In genomic region chr7:100958426-100958825, GRCm38 (mm10) we compare ENCODE assay signal across 10 mouse cellular contexts. TPM values are rescaled to one million over a fixed set of nuclear protein-coding genes. Genes with fewer than 3 reads are reported as not detected.
DNase-seq lines count a peak whose midpoint lies in the region; ATAC-seq and TF ChIP-seq lines count a peak whose summit lies in the region.
"Had no signal": no experiment of that assay in that cellular context is flagged by ENCODE, and none has a peak within 500 bp of the region (broad histone marks: within the 10 kb centered on the region; RNA-seq: fewer than 3 reads in every experiment).

No protein-coding gene starts in this region.

- no peak for ATAC-seq in liver, postnatal 0 days

- TF ChIP-seq EP300 in CH12.LX (IDR thresholded peaks at IDR 0.05; ENCODE audit: low read length) (no peak), MEL (IDR thresholded peaks at IDR 0.05; ENCODE audit: low read depth in 1 of 2, low read length in 2 of 2) (no peak)
- TF ChIP-seq EP300 in liver, postnatal 0 days (IDR thresholded peaks at IDR 0.05; ENCODE audit: low read depth): no peak

- H3K4me1 ChIP-seq in CH12.LX (ENCODE audit: control insufficient read depth in 1 of 2, insufficient read depth in 2 of 2): peaks cover 4 to 17% of the 10 kb centered on the region in 2 experiments; a peak in 3 of 4 replicates
- no peaks in the 10 kb centered on the region for H3K4me1 ChIP-seq in MEL (ENCODE audit: control insufficient read depth in 1 of 2, insufficient read depth in 2 of 2, low read length in 2 of 2)
- H3K4me1 ChIP-seq in liver, postnatal 0 days (ENCODE audit: insufficient read depth): peaks cover 5% of the 10 kb centered on the region
- H3K4me1 ChIP-seq in cerebellum, adult 2 months (ENCODE audit: control insufficient read depth, insufficient read depth, low read length): no peaks in the 10 kb centered on the region
- H3K4me1 ChIP-seq: limb, embryonic 15.5 days had no signal

- 89% methylated on average over 2 of the region's 2 CpGs for WGBS in liver, postnatal 0 days (ENCODE audit: insufficient replicate concordance)
- 93% methylated on average over 2 of the region's 2 CpGs for WGBS in cerebellum, adult 2 months

- intact Hi-C loops in left cerebral cortex, adult 2 months (cut with DNase I): no loop called here

- TF ChIP-seq POLR2A in CH12.LX (IDR thresholded peaks at IDR 0.05; ENCODE audit: low read depth, low read length) (no peak), MEL (IDR thresholded peaks at IDR 0.05; ENCODE audit: control insufficient read depth in 1 of 2, insufficient read depth in 1 of 2, low read depth in 1 of 2, low read length in 2 of 2, poor library complexity in 1 of 2) (no peak)
- TF ChIP-seq POLR2A in cerebellum, adult 2 months (IDR thresholded peaks at IDR 0.05; ENCODE audit: borderline replicate concordance, insufficient read depth, low read length): no peak

- H3K4me3 ChIP-seq in left cerebral cortex, adult 2 months: no peak overlapping the region
- H3K4me3 ChIP-seq in CH12.LX (replicated peaks in 1 of 3; ENCODE audit: low read depth in 2 of 3, low read length in 2 of 3, poor library complexity in 1 of 3): no peak overlapping the region
- H3K4me3 ChIP-seq in MEL (ENCODE audit: control insufficient read depth in 1 of 2, insufficient read depth in 1 of 2, low read depth in 2 of 2, low read length in 2 of 2): no peak overlapping the region
- no peak overlapping the region for H3K4me3 ChIP-seq in liver, postnatal 0 days (ENCODE audit: low read depth, low read length)
- no peak overlapping the region for H3K4me3 ChIP-seq in cerebellum, adult 2 months (replicated peaks; ENCODE audit: insufficient read depth, low read depth, low read length)
- H3K4me3 ChIP-seq: limb, embryonic 15.5 days had no signal

- dilution Hi-C loops in CH12.LX (cut with MboI; ENCODE audit: extremely low pct_ligation_motif_present, extremely low pct_unique_long_range_greater_than_20kb, low sequenced_read_pairs): no loop called here

- no peak overlapping the region for H3K4me2 ChIP-seq in CH12.LX (ENCODE audit: insufficient read depth, low read depth, poor library complexity, severe bottlenecking)
- no peak overlapping the region for H3K4me2 ChIP-seq in liver, postnatal 0 days (ENCODE audit: low read depth, low read length)
- H3K4me2 ChIP-seq: heart, embryonic 11.5 days; limb, embryonic 15.5 days had no signal

- no peaks in the 10 kb centered on the region for H3K27me3 ChIP-seq in CH12.LX (replicated peaks)
- no peaks in the 10 kb centered on the region for H3K27me3 ChIP-seq in MEL (ENCODE audit: control insufficient read depth in 1 of 2, insufficient read depth in 2 of 2, low read length in 2 of 2)
- H3K27me3 ChIP-seq in liver, postnatal 0 days (ENCODE audit: insufficient read depth, low read length): no peaks in the 10 kb centered on the region
- H3K27me3 ChIP-seq in cerebellum, adult 2 months (ENCODE audit: control insufficient read depth, insufficient read depth, low read length): no peaks in the 10 kb centered on the region
- H3K27me3 ChIP-seq: limb, embryonic 15.5 days had no signal

- TF ChIP-seq CTCF in left cerebral cortex, adult 2 months (IDR thresholded peaks at IDR 0.05): peak; percentile 24
- TF ChIP-seq CTCF in CH12.LX (conservative IDR thresholded peaks at IDR 0.05 in 1 of 2, IDR thresholded peaks at IDR 0.05 in 1 of 2; ENCODE audit: low read depth in 2 of 2, low read length in 2 of 2) (peak; percentile 36 to 64; a peak in 3 of 4 replicates), MEL (IDR thresholded peaks at IDR 0.05 in 2 of 3, conservative IDR thresholded peaks at IDR 0.05 in 1 of 3; ENCODE audit: control insufficient read depth in 1 of 3, insufficient read depth in 1 of 3, low read depth in 2 of 3, low read length in 3 of 3, poor library complexity in 1 of 3, severe bottlenecking in 1 of 3) (peak; percentile 41 to 65 (median 57))
- TF ChIP-seq CTCF in liver, postnatal 0 days (IDR thresholded peaks at IDR 0.05; ENCODE audit: low read depth): peak; percentile 60
- TF ChIP-seq CTCF in cerebellum, adult 2 months (IDR thresholded peaks at IDR 0.05; ENCODE audit: borderline replicate concordance, insufficient read depth, low read depth, low read length): no peak

- no peaks in the 10 kb centered on the region for H3K36me3 ChIP-seq in CH12.LX (replicated peaks in 1 of 2; ENCODE audit: control insufficient read depth in 1 of 2, insufficient read depth in 1 of 2, low read length in 1 of 2)
- H3K36me3 ChIP-seq in MEL (ENCODE audit: control insufficient read depth in 1 of 2, insufficient read depth in 2 of 2, low read length in 2 of 2): no peaks in the 10 kb centered on the region
- H3K36me3 ChIP-seq in liver, postnatal 0 days (replicated peaks; ENCODE audit: insufficient read depth, low read length): no peaks in the 10 kb centered on the region
- H3K36me3 ChIP-seq: limb, embryonic 15.5 days had no signal

- no peak for DNase-seq in left cerebral cortex, adult 2 months (ENCODE audit: extremely low spot score in 1 of 2, low spot score in 2 of 2)
- DNase-seq in left cerebral cortex, adult 9 months (ENCODE audit: low spot score in 2 of 2): no peak
- DNase-seq in CH12.LX (ENCODE audit: extremely low read depth) (peak; percentile 58), MEL (ENCODE audit: low read depth, low spot score) (peak; percentile 51)
- DNase-seq in liver, postnatal 0 days: peak; percentile 61
- DNase-seq in cerebellum, adult 2 months: no peak
- no peak for DNase-seq in layer of hippocampus, adult 8-10 months (ENCODE audit: low spot score in 2 of 2)
- DNase-seq: right cerebral cortex, adult 18-20 months had no signal

- H3K79me2 ChIP-seq in CH12.LX (replicated peaks; ENCODE audit: control insufficient read depth, extremely low read depth, insufficient read depth, poor library complexity, severe bottlenecking): no peaks in the 10 kb centered on the region
- no peaks in the 10 kb centered on the region for H3K79me2 ChIP-seq in MEL (ENCODE audit: control insufficient read depth, insufficient read depth, low read length, poor library complexity)

- in situ Hi-C loops in CH12.LX (cut with MboI; ENCODE audit: low pct_ligation_motif_present, low pct_unique_long_range_greater_than_20kb, low sequenced_read_pairs): no loop called here

- H3K27ac ChIP-seq in left cerebral cortex, adult 2 months: no peak overlapping the region
- H3K27ac ChIP-seq in CH12.LX (ENCODE audit: insufficient read depth, low read depth): no peak overlapping the region
- H3K27ac ChIP-seq in MEL (ENCODE audit: control insufficient read depth, low read depth, low read length): no peak overlapping the region
- no peak overlapping the region for H3K27ac ChIP-seq in liver, postnatal 0 days (ENCODE audit: low read depth)
- no peak overlapping the region for H3K27ac ChIP-seq in cerebellum, adult 2 months (ENCODE audit: insufficient read depth, low read length)
- H3K27ac ChIP-seq: limb, embryonic 15.5 days had no signal

- H3K9ac ChIP-seq in CH12.LX (ENCODE audit: insufficient read depth, low read depth) (no peak overlapping the region), MEL (ENCODE audit: control insufficient read depth, low read depth, low read length, poor library complexity, severe bottlenecking) (no peak overlapping the region)
- no peak overlapping the region for H3K9ac ChIP-seq in liver, postnatal 0 days (replicated peaks)
- H3K9ac ChIP-seq: limb, embryonic 15.5 days had no signal

- TF ChIP-seq RAD21 in CH12.LX (IDR thresholded peaks at IDR 0.05; ENCODE audit: low read depth, low read length) (peak; percentile 64), MEL (IDR thresholded peaks at IDR 0.05; ENCODE audit: low read depth, low read length) (peak; percentile 62)

- peaks cover 2% of the 10 kb centered on the region for H3K9me3 ChIP-seq in CH12.LX (replicated peaks; ENCODE audit: low read length)
- no peaks in the 10 kb centered on the region for H3K9me3 ChIP-seq in MEL (replicated peaks; ENCODE audit: insufficient read depth, low read length)
- 0 out of 2 replicates have a peak, but pooled peaks cover 2% of the 10 kb centered on the region for H3K9me3 ChIP-seq in liver, postnatal 0 days (ENCODE audit: low read length)
- H3K9me3 ChIP-seq: limb, embryonic 15.5 days had no signal

TF ChIP-seq in CH12.LX, 34 proteins besides CTCF, POLR2A, EP300 and RAD21 (continues in another document):
- TF ChIP-seq USF1 (IDR thresholded peaks at IDR 0.05; ENCODE audit: low read depth, low read length): no peak

RNA-seq across cellular contexts. Expression of gene P2ry6, which starts 16.0 kb away (rescaled TPM):
- 1 to 10 TPM; 2.3 to 4.0 TPM for total RNA-seq in left cerebral cortex, adult 2 months (2021)
- 0.17 TPM in 1 of 2 replicates, not detected in the other for total RNA-seq in CH12.LX (2012; rRNA removed)
- total RNA-seq in CH12.LX (2014; rRNA removed): not detected in 2 replicates
- 0.45 and 1.5 TPM in 2 replicates for polyA plus RNA-seq in CH12.LX (2012; ENCODE audit: insufficient read length, low read depth)
- total RNA-seq in MEL (2012; rRNA removed): not detected in 2 replicates
- polyA plus RNA-seq in MEL (2012; ENCODE audit: insufficient read depth in 1 of 2, insufficient read length in 2 of 2, low read depth in 1 of 2, low replicate concordance in 2 of 2, missing spikeins in 1 of 2): not detected
- 5.3 and 6.0 TPM in 2 replicates for polyA plus RNA-seq in liver, postnatal 0 days (2015; fragmentation: Nextera tagmentation; extraction: Ambion mirVana)
- 1.1 and 1.3 TPM in 2 replicates for polyA plus RNA-seq in cerebellum, adult 2 months (2012; rRNA removed)
- total RNA-seq in layer of hippocampus, adult 8-10 months (2022): 1 to 10 TPM; 3.1 to 8.7 (median 6.5) TPM

RNA-seq across cellular contexts. Expression of gene Arhgef17, which starts 26.5 kb away (rescaled TPM):
- total RNA-seq in left cerebral cortex, adult 2 months (2021): 100 to 1,000 TPM; 134 to 142 TPM
- total RNA-seq in CH12.LX (2012; rRNA removed) (4.6 and 6.7 TPM in 2 replicates), CH12.LX (2014; rRNA removed) (2.3 and 2.6 TPM in 2 replicates), MEL (2012; rRNA removed) (under 0.01 TPM in 1 of 2 replicates, not detected in the other)
- polyA plus RNA-seq in CH12.LX (2012; ENCODE audit: insufficient read length, low read depth) (5.2 and 5.6 TPM in 2 replicates), MEL (2012; ENCODE audit: insufficient read depth in 1 of 2, insufficient read length in 2 of 2, low read depth in 1 of 2, low replicate concordance in 2 of 2, missing spikeins in 1 of 2) (not detected)
- 0.35 and 0.38 TPM in 2 replicates for polyA plus RNA-seq in liver, postnatal 0 days (2015; fragmentation: Nextera tagmentation; extraction: Ambion mirVana)
- 70.0 and 71.4 TPM in 2 replicates for polyA plus RNA-seq in cerebellum, adult 2 months (2012; rRNA removed)
- total RNA-seq in layer of hippocampus, adult 8-10 months (2022): 100 to 1,000 TPM; 149 to 173 (median 162) TPM

RNA-seq across cellular contexts. Expression of gene P2ry2, which starts 54.2 kb away (rescaled TPM):
- total RNA-seq in left cerebral cortex, adult 2 months (2021): under 1 TPM; 0.68 to 0.82 TPM
- total RNA-seq in CH12.LX (2012; rRNA removed) (1.5 and 1.7 TPM in 2 replicates), CH12.LX (2014; rRNA removed) (0.54 and 0.87 TPM in 2 replicates), MEL (2012; rRNA removed) (0.10 and 0.23 TPM in 2 replicates)
- polyA plus RNA-seq in CH12.LX (2012; ENCODE audit: insufficient read length, low read depth) (1.4 and 1.9 TPM in 2 replicates), MEL (2012; ENCODE audit: insufficient read depth in 1 of 2, insufficient read length in 2 of 2, low read depth in 1 of 2, low replicate concordance in 2 of 2, missing spikeins in 1 of 2) (under 1 TPM in 1 of 2 experiments, not detected in 1; 0.86 TPM)
- 3.8 and 4.2 TPM in 2 replicates for polyA plus RNA-seq in liver, postnatal 0 days (2015; fragmentation: Nextera tagmentation; extraction: Ambion mirVana)
- 0.75 and 0.76 TPM in 2 replicates for polyA plus RNA-seq in cerebellum, adult 2 months (2012; rRNA removed)
- 1 to 10 TPM in 2 of 4 experiments, under 1 TPM in 2; 0.60 to 4.5 (median 1.9) TPM for total RNA-seq in layer of hippocampus, adult 8-10 months (2022)

Comparison
In these comparisons a context has a peak if more than half of its experiments do, and no peak if none do; other contexts are left out.
1. DNase-seq: peak in CH12.LX (single experiment), MEL (single experiment) and liver, postnatal 0 days (single experiment); none in left cerebral cortex, adult 2 months (0 of 2), left cerebral cortex, adult 9 months (0 of 2), cerebellum, adult 2 months (0 of 2) and layer of hippocampus, adult 8-10 months (0 of 2).
2. RNA of gene Arhgef17, which starts 26.5 kb away (total RNA-seq): 149 to 173 TPM in layer of hippocampus, adult 8-10 months and 134 to 142 TPM in left cerebral cortex, adult 2 months; 2.3 to 6.7 TPM in CH12.LX and under 0.01 TPM in MEL; every median in the first group is over 10 times any median in the second.